Mouse (Mus musculus): ENCODE results near the gene Olfr393. TPM values are rescaled to one million over a fixed set of nuclear protein-coding genes. Genes with fewer than 3 reads are reported as not detected.

Gene Olfr393
- not detected for polyA plus RNA-seq (2012; fragmentation: generic; extraction: Trizol)

GRCm38 (mm10) chr11:73851354-73851753, at the start of gene Olfr393:
Gene Olfr393, minus strand, starts transcription at chr11:73851454.

GRCm38 (mm10) chr11:73890671-73891070, 39.4 kb upstream of the Olfr393 start, which contains the start of gene Olfr394:
Gene Olfr394, minus strand, starts transcription at chr11:73890771.

GRCm38 (mm10) chr11:73816949-73817348, 34.3 kb downstream of the Olfr393 start, which contains the start of gene Olfr392:
Gene Olfr392, minus strand, starts transcription at chr11:73817049.

DNA sequence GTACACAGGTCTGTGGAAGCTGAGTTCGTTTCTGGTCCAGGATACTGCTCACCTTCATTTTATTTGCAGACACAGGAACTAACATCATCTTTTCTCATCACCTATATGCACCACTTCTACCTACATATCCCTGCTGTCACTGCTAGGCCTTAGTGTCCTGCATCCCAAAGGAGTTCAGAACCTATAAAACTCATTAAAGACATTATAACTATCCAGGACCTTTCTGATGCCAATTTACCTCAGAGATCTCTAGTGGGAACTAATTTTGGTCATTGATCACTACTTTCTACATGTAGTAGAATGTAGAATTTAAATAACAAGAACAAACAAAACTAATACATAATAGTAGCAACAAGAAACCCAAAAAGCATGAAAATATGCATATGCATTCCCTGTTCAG, 48.3 kb downstream of the Olfr393 start, which contains the start of gene Olfr391-ps:
Olfr391-ps (minus strand) TSS at position 101 of the 400 bp plus-strand sequence.

Other genes starting within 250 kb of the Olfr393 start
- not detected for gene Zfp735, start 162.7 kb downstream of the Olfr393 start, polyA plus RNA-seq (2012; fragmentation: generic; extraction: Trizol)
- gene Olfr389, start 70.7 kb downstream of the Olfr393 start, polyA plus RNA-seq (2012; fragmentation: generic; extraction: Trizol), result not detected
- not detected for gene Olfr390, start 68.5 kb downstream of the Olfr393 start, polyA plus RNA-seq (2012; fragmentation: generic; extraction: Trizol)
- not detected for gene Olfr391-ps, start 48.4 kb downstream of the Olfr393 start, polyA plus RNA-seq (2012; fragmentation: generic; extraction: Trizol)
- gene Olfr392, start 34.4 kb downstream of the Olfr393 start, polyA plus RNA-seq (2012; fragmentation: generic; extraction: Trizol), result not detected
- gene Olfr394, start 39.3 kb upstream of the Olfr393 start, polyA plus RNA-seq (2012; fragmentation: generic; extraction: Trizol), result not detected
- gene Olfr395, start 57.8 kb upstream of the Olfr393 start, polyA plus RNA-seq (2012; fragmentation: generic; extraction: Trizol), result not detected
- not detected for gene Olfr23, start 85.2 kb upstream of the Olfr393 start, polyA plus RNA-seq (2012; fragmentation: generic; extraction: Trizol)
- gene Olfr397, start 109.4 kb upstream of the Olfr393 start, polyA plus RNA-seq (2012; fragmentation: generic; extraction: Trizol), result not detected
- gene Olfr398, start 139.0 kb upstream of the Olfr393 start, polyA plus RNA-seq (2012; fragmentation: generic; extraction: Trizol), result not detected
- gene Olfr139, start 205.1 kb upstream of the Olfr393 start, polyA plus RNA-seq (2012; fragmentation: generic; extraction: Trizol), result not detected
- gene Olfr399, start 205.2 kb upstream of the Olfr393 start, polyA plus RNA-seq (2012; fragmentation: generic; extraction: Trizol), result not detected
- gene Zfp616, start 218.5 kb upstream of the Olfr393 start, polyA plus RNA-seq (2012; fragmentation: generic; extraction: Trizol), result not detected

All from C3H10T1/2 (cell line).